Mouse (Mus musculus): ENCODE results near the gene Catsperd. TPM values are rescaled to one million over a fixed set of nuclear protein-coding genes. Genes with fewer than 3 reads are reported as not detected.

Catsperd gene
- polyA plus RNA-seq, 1 experiment, result not detected

DNA sequence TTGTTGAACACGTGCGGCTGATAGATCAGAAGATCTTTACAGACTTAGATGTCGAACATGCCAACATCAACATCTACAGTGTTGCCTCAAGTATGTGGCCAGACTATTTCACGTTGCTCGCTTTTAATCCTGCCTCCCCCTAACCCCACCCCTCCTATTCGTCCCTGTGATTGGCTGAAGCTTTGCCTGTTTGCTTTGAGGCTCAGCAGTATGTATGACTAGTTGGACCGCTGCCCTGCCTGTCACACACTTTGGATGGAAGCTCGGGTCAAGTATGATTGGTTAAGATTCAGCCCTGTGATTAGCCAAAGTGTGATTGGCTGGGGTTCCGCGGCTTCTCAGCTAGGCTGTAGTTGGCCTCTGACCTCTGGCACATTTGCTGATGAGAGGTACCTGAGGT, 23.9 kb downstream of the Catsperd start:
- no peaks in the 10 kb centered on the region for H3K9me3 ChIP-seq (ENCODE audit: control insufficient read depth, low read length)
- H3K27me3 ChIP-seq (ENCODE audit: control insufficient read depth), result peaks cover 17% of the 10 kb centered on the region
- no peaks in the 10 kb centered on the region; the same call in 1 of the 2 replicates for H3K4me1 ChIP-seq (ENCODE audit: control insufficient read depth)
- H3K4me3 ChIP-seq (replicated peaks), result no peak overlapping the region
- TF ChIP-seq GATA1 (IDR thresholded peaks at IDR 0.05; ENCODE audit: low read length) (no peak), TAL1 (IDR thresholded peaks at IDR 0.05; ENCODE audit: low read length) (no peak)
- no peaks in the 10 kb centered on the region for H3K36me3 ChIP-seq (ENCODE audit: control insufficient read depth)

DNA sequence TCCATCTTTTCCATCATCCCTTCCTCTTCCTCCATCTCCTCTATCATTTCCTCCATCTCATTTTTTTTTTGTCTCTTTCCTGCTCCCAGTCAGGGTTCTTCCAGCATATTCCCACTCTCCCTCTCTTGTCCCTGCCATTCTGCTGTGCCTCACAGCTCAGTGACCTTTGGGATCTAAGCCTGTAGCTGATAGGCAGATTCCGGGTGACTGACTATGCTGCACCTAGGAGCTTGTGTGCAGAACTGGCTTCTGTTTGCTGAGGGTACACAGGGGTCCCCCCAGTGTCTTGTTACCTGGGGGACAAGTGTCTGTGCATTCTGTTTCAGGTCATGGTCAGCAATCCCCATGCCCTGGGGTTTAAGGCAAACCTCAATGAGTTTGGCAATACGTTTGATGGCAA, 26.8 kb downstream of the Catsperd start:
- Histone ChIP-seq H3K9me3 (ENCODE audit: control insufficient read depth, low read length) (no peaks in the 10 kb centered on the region), H3K27me3 (ENCODE audit: control insufficient read depth) (peaks cover 11% of the 10 kb centered on the region; the same call in 1 of the 2 replicates), H3K4me3 (replicated peaks) (no peak overlapping the region), H3K36me3 (ENCODE audit: control insufficient read depth) (no peaks in the 10 kb centered on the region), H3K4me1 (ENCODE audit: control insufficient read depth) (no peaks in the 10 kb centered on the region; the same call in 1 of the 2 replicates)
- TF ChIP-seq TAL1 (IDR thresholded peaks at IDR 0.05; ENCODE audit: low read length) (no peak), GATA1 (IDR thresholded peaks at IDR 0.05; ENCODE audit: low read length) (no peak)

DNA sequence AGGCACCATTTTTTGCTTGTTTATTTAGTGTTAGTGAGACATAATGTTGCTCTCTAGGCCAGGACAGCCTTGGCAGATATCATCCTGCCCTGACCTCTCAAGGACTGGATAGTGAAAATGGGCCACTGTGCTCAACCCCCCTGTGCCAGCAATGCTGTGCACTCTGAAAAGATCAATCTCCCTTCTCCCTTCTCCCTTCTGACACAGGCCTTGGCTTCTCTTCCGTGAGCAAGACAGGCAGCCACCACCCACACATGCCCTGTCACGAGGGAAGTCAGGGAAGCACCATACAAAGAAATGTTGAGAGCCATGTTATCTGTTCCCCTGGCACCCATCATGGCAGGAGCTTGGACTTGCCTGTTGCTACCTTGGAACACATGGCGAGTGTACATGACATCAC, 27.4 kb downstream of the Catsperd start:
- no peak overlapping the region for H3K4me3 ChIP-seq (replicated peaks)
- no peaks in the 10 kb centered on the region for H3K9me3 ChIP-seq (ENCODE audit: control insufficient read depth, low read length)
- peaks cover 13% of the 10 kb centered on the region; the same call in 1 of the 2 replicates for H3K27me3 ChIP-seq (ENCODE audit: control insufficient read depth)
- no peak for TF ChIP-seq TAL1 (IDR thresholded peaks at IDR 0.05; ENCODE audit: low read length)
- TF ChIP-seq GATA1 (IDR thresholded peaks at IDR 0.05; ENCODE audit: low read length), result no peak
- no peaks in the 10 kb centered on the region for H3K36me3 ChIP-seq (ENCODE audit: control insufficient read depth)
- H3K4me1 ChIP-seq (ENCODE audit: control insufficient read depth), result no peaks in the 10 kb centered on the region; the same call in 1 of the 2 replicates

DNA sequence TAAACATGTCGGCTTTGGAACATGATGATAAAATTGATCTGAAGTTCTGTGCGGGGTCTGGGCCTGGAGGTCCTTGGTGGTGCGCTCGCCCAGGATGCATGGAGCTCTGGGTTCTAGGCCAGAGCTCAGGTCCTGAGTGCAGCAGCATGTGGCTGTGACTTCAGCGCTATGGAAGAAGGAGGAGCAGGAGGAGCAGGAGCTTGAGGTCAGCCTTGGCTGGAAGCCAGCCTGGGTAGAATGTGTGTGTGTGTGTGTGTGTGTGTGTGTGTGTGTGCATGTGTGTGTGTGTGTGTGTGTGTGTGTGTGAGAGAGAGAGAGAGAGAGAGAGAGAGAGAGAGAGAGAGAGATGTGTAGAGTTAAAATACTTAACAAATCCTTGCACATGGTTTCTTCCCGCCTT, 28.2 kb downstream of the Catsperd start:
- no peak for TF ChIP-seq TAL1 (IDR thresholded peaks at IDR 0.05; ENCODE audit: low read length)
- TF ChIP-seq GATA1 (IDR thresholded peaks at IDR 0.05; ENCODE audit: low read length), result no peak
- H3K9me3 ChIP-seq (ENCODE audit: control insufficient read depth, low read length), result no peaks in the 10 kb centered on the region
- no peak overlapping the region for H3K4me3 ChIP-seq (replicated peaks)
- H3K36me3 ChIP-seq (ENCODE audit: control insufficient read depth), result no peaks in the 10 kb centered on the region
- peaks cover 13% of the 10 kb centered on the region for H3K27me3 ChIP-seq (ENCODE audit: control insufficient read depth)
- no peaks in the 10 kb centered on the region; the same call in 1 of the 2 replicates for H3K4me1 ChIP-seq (ENCODE audit: control insufficient read depth)

DNA sequence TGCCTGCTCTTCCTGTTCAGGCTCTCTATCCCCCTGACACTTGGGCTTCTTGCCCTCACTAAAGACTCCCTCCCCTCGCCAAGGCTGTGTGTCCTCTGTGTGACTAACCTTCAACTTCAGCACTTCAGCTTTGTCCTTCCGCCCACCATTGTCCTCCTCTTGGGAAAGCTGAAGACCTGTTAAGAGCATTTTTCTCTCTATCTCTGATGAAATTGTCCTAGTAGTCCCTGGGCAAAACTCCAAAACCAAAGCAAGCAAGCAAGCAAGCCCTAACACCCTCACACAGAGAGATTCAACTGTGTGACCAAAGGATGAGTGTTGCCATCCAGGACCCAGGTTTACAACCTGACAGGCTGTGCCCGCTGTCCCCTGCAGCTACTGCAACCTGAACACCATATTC, 35.7 kb downstream of the Catsperd start:
- Histone ChIP-seq H3K9me3 (ENCODE audit: control insufficient read depth, low read length) (no peaks in the 10 kb centered on the region), H3K27me3 (ENCODE audit: control insufficient read depth) (peaks cover 60% of the 10 kb centered on the region), H3K4me3 (replicated peaks) (no peak overlapping the region), H3K36me3 (ENCODE audit: control insufficient read depth) (no peaks in the 10 kb centered on the region), H3K4me1 (ENCODE audit: control insufficient read depth) (peaks cover 10% of the 10 kb centered on the region)
- no peak for TF ChIP-seq TAL1 (IDR thresholded peaks at IDR 0.05; ENCODE audit: low read length)
- no peak for TF ChIP-seq GATA1 (IDR thresholded peaks at IDR 0.05; ENCODE audit: low read length)

DNA sequence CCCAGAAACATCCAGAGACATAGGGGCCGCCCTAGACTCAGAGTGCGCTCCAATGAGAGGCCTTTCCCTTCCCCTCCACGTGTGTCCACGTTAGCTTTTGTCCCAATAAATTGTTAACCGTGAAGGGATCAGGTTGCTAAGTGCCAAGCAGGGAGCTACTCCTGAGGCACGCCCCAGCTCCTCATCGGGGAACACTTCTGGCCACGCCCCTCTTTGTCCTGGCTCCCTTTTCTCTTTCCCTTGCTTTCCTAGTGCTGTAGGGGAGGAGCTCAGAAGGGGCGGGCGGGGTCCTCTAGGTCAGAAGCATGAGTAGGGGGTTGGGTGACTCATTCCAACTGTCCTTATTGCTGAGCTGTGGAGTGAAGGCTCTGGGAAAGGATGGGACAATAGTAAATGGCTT, 36.4 kb downstream of the Catsperd start:
- Histone ChIP-seq H3K27me3 (ENCODE audit: control insufficient read depth) (peaks cover 63% of the 10 kb centered on the region), H3K36me3 (ENCODE audit: control insufficient read depth) (no peaks in the 10 kb centered on the region)

DNA sequence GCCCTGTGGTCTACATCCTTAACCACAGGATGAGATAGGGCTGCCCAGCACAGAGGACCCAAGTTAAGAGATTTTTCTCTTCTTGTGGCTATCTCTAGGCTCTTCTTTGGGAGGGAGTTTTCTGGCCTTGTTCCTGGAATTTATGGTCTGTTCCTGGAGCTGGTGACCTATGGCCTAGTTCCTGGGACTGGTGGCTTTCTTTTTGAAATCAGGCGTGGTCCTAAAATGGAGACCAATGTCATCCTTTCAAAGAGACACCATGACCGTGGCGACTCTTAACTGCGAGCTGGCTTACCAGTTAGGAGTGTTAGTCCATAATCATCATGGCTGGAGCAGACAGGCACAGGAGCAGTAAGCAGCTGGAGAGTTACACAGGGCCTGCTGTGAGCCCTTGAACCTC, 38.4 kb downstream of the Catsperd start:
- Histone ChIP-seq H3K36me3 (ENCODE audit: control insufficient read depth) (no peaks in the 10 kb centered on the region), H3K27me3 (ENCODE audit: control insufficient read depth) (peaks cover 61% of the 10 kb centered on the region), H3K9me3 (ENCODE audit: control insufficient read depth, low read length) (no peaks in the 10 kb centered on the region), H3K4me1 (ENCODE audit: control insufficient read depth) (peaks cover 18% of the 10 kb centered on the region), H3K4me3 (replicated peaks) (no peak overlapping the region)
- TF ChIP-seq TAL1 (IDR thresholded peaks at IDR 0.05; ENCODE audit: low read length), result no peak
- no peak for TF ChIP-seq GATA1 (IDR thresholded peaks at IDR 0.05; ENCODE audit: low read length)

More for the DNA sequence above, 36.4 kb downstream of the Catsperd start:
- peaks cover 14% of the 10 kb centered on the region for H3K4me1 ChIP-seq (ENCODE audit: control insufficient read depth)
- no peaks in the 10 kb centered on the region for H3K9me3 ChIP-seq (ENCODE audit: control insufficient read depth, low read length)
- no peak overlapping the region for H3K4me3 ChIP-seq (replicated peaks)
- TF ChIP-seq GATA1 (IDR thresholded peaks at IDR 0.05; ENCODE audit: low read length) (no peak), TAL1 (IDR thresholded peaks at IDR 0.05; ENCODE audit: low read length) (no peak)

DNA sequence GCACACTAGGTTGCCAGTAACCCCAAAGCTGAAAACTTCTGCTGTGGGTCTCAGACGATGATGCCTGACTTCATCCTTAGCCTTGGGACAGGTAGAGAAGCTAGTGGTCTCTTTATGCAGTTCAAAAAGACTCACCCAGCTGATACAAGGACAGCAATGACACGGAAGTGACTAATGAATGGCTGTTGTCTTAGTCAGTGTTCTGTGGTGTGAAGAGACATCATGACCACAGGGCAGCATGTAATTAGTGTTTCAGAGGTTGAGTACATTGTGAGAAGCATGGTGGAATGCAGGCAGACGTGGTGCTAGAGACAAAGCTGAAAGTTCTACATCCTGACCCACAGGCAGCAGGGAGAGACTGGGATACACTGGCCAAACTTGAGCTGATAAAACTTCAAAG, 39.6 kb downstream of the Catsperd start:
- H3K36me3 ChIP-seq (ENCODE audit: control insufficient read depth), result no peaks in the 10 kb centered on the region
- no peak for TF ChIP-seq TAL1 (IDR thresholded peaks at IDR 0.05; ENCODE audit: low read length)
- no peak for TF ChIP-seq GATA1 (IDR thresholded peaks at IDR 0.05; ENCODE audit: low read length)
- no peaks in the 10 kb centered on the region for H3K9me3 ChIP-seq (ENCODE audit: control insufficient read depth, low read length)
- peaks cover 28% of the 10 kb centered on the region for H3K4me1 ChIP-seq (ENCODE audit: control insufficient read depth)
- H3K4me3 ChIP-seq (replicated peaks), result no peak overlapping the region
- H3K27me3 ChIP-seq (ENCODE audit: control insufficient read depth), result peaks cover 53% of the 10 kb centered on the region

DNA sequence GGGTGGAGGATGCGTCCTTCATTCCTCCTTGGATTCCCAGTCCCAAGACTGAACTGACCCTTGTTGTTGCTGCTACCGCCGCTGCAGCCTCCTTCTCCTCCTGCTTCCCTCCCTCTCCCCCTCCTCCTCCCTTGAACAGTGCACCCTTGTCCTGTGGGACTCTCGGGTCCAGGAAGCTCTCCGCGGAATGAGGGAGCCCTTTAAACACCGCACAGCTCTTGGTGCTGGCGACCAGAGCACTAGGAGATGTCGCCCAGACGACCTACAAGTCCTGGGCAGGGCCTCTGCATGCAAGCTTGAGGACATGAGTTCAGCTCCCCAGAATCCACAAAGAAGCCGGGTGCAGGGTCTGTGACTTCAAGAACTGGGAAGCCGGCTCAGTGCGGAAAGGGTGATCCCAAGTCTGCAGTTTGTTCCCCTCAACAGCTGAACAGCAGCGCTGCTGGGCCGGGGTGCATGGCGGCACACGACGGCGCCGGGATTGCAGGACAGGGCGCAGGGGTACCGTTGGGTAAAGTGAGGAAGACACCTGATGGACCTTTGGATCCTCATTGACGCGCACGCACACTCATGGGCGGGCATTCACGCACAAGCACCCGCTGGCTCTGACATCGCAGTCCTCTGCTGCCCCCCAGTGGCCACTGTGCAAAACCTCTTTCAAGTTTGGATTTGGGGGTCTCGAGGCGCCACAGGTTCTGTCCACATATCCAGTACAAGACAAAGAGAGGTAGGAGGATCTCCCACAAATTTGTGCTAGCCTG, 40.6 kb downstream of the Catsperd start:
- peak overlapping the region; percentile 41 for H3K4me3 ChIP-seq (replicated peaks)
- TF ChIP-seq TAL1 (IDR thresholded peaks at IDR 0.05; ENCODE audit: low read length) (no peak), GATA1 (IDR thresholded peaks at IDR 0.05; ENCODE audit: low read length) (no peak)
- no peaks in the 10 kb centered on the region for H3K9me3 ChIP-seq (ENCODE audit: control insufficient read depth, low read length)
- no peaks in the 10 kb centered on the region for H3K36me3 ChIP-seq (ENCODE audit: control insufficient read depth)
- H3K27me3 ChIP-seq (ENCODE audit: control insufficient read depth), result peaks cover 44% of the 10 kb centered on the region
- H3K4me1 ChIP-seq (ENCODE audit: control insufficient read depth), result peaks cover 31% of the 10 kb centered on the region

Measured in erythroblast, embryonic 14.5 days (primary cell).